Mouse (Mus musculus): ENCODE results near the gene Myl12a. TPM values are rescaled to one million over a fixed set of nuclear protein-coding genes. Genes with fewer than 3 reads are reported as not detected.

The Myl12a gene
- total RNA-seq, 2 experiments from 2014 or later: 230 to 515 TPM

DNA sequence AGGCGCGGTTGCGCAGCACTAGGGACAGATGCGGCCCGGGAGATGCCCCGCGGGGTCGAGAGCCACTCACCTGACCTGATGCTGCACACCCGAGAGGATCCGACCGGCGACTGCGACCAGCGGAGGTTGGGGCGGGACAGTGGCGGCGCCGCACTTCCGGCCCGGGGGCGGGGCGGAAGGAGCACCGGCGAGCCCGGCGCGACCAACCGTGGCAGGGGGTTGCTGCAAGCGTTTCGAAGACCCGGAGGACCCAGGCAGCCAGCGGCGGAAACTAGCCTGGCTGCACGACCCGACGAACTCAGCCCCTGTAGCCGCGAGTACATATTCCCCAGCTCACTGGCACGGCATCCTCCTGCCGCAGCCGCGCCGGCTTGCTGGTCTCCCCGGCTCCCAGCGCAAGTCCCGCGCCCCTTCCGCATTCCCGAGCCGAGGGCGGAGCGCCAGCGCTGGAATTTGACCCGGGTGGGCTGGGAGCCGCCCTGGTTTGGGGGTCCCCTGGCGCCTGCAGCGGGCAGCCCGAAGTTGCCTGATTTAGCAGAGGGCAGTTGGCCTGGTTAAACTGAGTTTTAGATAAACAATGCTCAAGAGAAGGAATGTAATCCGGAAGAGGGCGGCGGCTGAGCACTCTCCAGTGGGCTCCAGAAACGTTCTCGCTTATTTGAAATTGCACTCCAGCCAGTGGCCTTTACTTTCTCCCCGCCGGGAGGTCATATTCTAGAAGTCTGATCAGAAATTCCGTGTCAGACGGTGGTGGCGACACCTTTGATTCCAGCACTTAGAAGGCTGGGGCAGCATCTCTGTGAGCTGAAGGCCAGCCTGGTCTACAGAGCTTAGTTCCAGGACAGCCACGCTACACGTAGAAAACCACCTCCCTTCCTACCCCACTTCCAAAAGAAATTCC lies 12.0 kb downstream of the Myl12a start:
- peak; percentile 67 for ATAC-seq (ENCODE audit: poor library complexity, severe bottlenecking)

DNA sequence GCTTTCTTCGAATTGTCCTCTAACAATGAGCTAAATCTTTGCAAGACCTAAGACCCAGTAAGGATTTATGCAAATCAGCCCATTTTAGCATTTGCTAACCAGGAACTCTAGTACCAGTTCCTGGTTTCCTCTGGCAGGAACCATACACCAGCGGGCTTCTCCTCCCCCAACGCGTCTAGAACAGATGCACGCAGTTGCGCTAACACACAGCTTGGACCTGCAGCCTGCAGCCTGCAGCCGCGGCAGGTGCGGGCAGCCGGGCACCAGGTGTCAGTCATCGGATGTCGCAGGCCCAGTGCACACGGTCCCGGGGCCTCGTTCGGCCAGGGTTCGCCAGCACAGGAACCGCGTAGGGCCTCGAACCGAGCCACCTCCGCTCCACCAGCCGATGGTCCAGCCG lies 12.7 kb downstream of the Myl12a start:
- peak; percentile 31 for ATAC-seq (ENCODE audit: poor library complexity, severe bottlenecking)

DNA sequence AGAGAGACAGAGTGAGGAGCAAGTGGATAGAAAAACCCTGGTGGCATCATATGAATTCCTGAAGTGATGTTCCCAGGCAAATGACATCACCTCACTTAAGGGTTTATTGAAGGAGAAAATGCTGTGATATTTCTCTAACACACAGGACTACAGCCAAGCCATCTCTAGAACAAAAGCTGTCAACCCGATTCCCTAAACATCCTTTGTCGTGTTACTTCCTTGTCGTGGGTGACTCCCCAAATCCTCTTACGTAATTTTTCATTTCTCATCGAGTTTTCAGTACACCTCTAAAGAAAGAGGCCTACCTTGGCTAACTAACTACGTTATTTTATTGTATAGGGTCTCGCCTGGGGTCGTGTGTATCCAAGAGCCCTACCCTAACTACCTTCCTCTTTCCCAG lies 13.2 kb downstream of the Myl12a start:
- peak; percentile 7 for ATAC-seq (ENCODE audit: poor library complexity, severe bottlenecking)

- no peak for ATAC-seq (ENCODE audit: poor library complexity, severe bottlenecking)
Measured at GRCm38 (mm10) chr17:70988337-70988767, 14.3 kb downstream of the Myl12a start.

GRCm38 (mm10) chr17:70986831-70987660 lies 15.6 kb downstream of the Myl12a start:
- peak; percentile 10; the same call in 1 of the 2 replicates for ATAC-seq (ENCODE audit: poor library complexity, severe bottlenecking)

- ATAC-seq (ENCODE audit: poor library complexity, severe bottlenecking): no peak
Measured at GRCm38 (mm10) chr17:70986355-70986740, 16.3 kb downstream of the Myl12a start.

- ATAC-seq (ENCODE audit: poor library complexity, severe bottlenecking): peak; percentile 72
Measured at GRCm38 (mm10) chr17:70985501-70986354, 16.9 kb downstream of the Myl12a start.

GRCm38 (mm10) chr17:70979345-70980223 lies 23.1 kb downstream of the Myl12a start:
- peak; percentile 67 for ATAC-seq (ENCODE audit: poor library complexity, severe bottlenecking)

DNA sequence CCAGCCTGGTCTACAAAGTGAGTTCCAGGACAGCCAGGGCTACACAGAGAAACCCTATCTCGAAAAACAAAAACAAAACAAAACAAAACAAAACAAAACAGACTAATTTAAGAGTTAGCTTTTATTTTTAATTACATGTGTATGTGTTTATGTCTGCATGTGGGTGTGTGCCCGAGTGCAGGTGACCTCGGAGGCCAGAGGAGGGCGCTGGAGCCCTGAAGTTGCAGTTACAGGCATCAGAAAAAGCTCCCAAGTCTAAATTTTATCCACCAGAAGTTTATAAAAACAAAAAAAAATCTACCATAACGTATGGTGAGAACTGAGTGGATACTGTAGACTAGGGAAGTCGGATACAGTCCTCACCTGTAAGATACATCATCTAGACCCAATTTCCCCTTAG lies 24.9 kb downstream of the Myl12a start:
- no peak for ATAC-seq (ENCODE audit: poor library complexity, severe bottlenecking)

GRCm38 (mm10) chr17:70974065-70974464 lies 28.6 kb downstream of the Myl12a start:
- peak; percentile 92 for ATAC-seq (ENCODE audit: poor library complexity, severe bottlenecking)

GRCm38 (mm10) chr17:70973398-70973797 lies 29.3 kb downstream of the Myl12a start:
- ATAC-seq (ENCODE audit: poor library complexity, severe bottlenecking): peak; percentile 19; the same call in 1 of the 2 replicates

DNA sequence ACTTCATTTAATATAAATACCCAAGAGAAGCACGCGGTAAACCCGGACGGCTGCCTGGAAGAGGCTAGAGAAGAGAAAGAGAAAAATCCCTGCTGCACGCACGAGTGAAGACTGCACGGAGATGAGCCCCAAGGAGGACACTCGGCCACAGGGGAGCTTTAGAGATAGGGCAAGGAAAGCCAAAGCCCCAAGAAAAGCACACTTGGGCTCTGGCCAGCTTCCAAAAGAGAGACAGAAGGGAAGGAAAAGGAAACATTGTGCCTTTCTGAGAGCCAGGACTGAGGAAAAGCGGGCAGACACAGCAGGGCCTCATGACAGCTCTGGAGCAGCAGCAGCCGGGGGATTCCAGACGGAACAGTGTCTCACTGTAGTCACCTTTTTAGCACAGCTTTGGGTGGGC lies 31.5 kb downstream of the Myl12a start:
- no peak for ATAC-seq (ENCODE audit: poor library complexity, severe bottlenecking)

DNA sequence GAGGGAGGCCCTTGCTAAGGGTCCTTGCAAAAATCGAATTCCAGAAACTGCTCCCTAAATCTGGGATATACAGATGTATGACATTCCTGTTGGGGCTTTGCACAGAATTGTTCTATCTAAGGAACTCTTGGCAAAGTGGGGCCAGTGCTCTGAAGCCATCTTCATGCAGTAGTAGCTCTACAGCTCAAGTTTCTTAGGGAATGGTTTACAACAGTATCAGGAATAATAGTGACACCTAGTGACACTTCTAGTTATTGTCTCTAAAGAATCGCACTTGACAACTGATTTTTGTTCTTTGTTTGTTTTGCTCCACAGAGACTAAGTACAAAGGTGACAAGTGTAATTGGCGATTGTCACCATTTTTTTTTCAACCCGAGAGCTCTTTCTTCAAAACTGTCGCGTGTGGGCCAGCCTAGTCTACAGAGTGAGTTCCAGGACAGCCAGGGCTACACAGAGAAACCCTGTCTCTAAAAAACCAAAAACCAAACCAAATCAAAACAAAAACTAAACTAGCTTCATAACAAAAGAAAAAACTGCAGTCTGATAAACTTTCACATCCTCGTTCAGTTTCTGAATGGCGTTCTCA lies 34.0 kb downstream of the Myl12a start:
- ATAC-seq (ENCODE audit: poor library complexity, severe bottlenecking): peak; percentile 41

DNA sequence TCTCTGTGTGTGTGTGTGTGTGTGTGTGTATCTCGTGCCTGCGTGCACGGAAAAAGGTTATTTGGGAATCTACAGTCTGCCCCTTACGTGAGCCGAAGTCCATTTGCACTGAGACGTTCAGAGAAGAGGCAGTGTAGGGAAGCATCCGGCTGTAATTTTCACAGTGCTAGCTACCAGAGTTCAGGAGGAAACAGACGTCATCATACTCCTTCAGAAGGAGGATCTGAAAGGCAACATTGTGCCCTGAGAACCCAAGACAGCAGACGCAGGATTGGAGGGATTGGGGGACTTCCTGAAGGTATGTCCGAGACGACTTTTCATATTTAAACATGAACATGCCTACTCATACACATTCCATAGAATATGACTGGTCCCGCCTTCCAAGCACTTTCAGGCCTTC lies 35.0 kb downstream of the Myl12a start:
- peak; percentile 51; the same call in 1 of the 2 replicates for ATAC-seq (ENCODE audit: poor library complexity, severe bottlenecking)

- no peak for ATAC-seq (ENCODE audit: poor library complexity, severe bottlenecking)
Measured at GRCm38 (mm10) chr17:70967191-70967590, 35.5 kb downstream of the Myl12a start.

DNA sequence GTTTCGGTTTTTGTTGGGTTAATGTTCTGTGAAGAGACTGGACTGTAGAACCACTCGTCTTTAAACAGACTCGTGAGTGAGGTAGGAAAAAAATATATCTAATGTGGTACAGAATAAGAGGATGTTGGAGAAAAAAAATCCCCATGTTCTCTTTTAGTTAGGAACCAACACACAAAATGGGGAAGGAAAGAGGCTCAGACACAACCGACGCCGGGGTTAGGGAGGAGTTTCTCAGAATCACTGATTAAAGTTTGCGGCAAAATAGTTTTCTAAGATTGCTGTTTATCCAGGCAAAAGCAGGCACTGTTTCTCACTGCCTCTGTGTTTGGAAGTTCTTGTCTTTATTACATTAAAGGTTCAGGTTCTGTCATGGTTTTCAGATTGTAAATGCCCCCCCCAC lies 36.6 kb downstream of the Myl12a start:
- ATAC-seq (ENCODE audit: poor library complexity, severe bottlenecking): peak; percentile 41

GRCm38 (mm10) chr17:70965281-70965680 lies 37.4 kb downstream of the Myl12a start:
- no peak for ATAC-seq (ENCODE audit: poor library complexity, severe bottlenecking)

DNA sequence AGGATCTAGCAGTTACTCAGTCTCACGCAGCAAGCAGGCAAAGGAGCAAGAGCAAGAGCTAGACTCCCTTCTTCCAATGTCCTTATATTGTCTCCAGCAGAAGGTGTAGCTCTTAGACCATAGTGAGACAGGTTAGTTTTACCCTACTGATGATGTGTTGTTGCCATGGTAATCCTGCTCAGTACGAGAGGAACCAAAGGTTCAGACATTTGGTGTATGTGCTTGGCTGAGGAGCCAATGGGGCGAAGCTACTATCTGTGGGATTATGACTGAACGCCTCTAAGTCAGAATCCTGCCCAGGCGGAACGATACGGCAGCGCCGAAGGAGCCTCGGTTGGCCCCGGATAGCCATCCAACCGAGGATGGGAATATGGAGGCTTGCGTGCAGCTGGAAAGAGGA lies 39.1 kb downstream of the Myl12a start:
- peak; percentile 83 for ATAC-seq (ENCODE audit: poor library complexity, severe bottlenecking)

- no peak for ATAC-seq (ENCODE audit: poor library complexity, severe bottlenecking)
Measured at GRCm38 (mm10) chr17:70951266-70951665, 51.4 kb downstream of the Myl12a start.
